Mouse (Mus musculus): ENCODE measurements around the gene Gm34653. TPM values are rescaled to one million over a fixed set of nuclear protein-coding genes. Genes with fewer than 3 reads are reported as not detected.
A peak's percentile ranks its signal among the peaks of the same experiment; 100 is the strongest.
"Not testable (repeated sequence)": the region's sequence is repeated elsewhere in the genome, so short reads cannot be mapped to it uniquely, and the experiment has no call there.

The Gm34653 gene
- not detected in 2 replicates for total RNA-seq (2014; fragmentation: Nextera tagmentation)
- not detected in 2 replicates for total RNA-seq (2017)

DNA sequence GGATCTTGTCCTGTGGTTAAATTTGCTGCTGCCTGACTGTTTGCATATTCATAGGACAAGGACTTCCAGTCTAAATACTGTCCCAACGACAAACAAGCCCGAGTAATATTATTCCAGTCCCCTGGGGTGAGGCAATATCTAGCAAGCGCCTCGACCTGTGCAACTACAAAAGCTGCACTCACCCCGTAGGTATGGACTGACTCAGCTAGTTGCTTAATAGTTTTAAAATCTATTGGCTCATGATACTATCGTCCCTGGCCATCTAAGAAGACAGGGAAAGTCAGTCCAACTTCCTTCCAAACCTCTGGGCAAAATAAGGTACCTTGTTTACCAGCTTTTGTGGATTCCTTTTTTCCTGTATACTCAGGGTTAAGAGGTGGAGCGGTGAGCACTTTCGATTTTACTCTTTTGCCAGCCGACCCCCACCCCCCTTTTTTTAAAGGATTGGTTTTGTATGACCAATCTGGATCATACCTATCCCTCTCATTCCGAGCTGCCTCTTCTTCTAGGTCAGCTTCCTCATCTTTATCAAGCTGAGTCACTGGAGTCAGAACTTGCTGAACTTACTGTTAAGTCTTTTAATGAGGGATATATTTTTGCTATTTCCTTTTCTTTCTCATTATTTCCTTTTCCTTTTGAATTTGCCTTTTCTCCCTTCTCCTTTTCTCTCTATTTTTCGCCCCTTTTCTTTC lies at the start of gene Gm34653:
Gene Gm34653, plus strand, starts transcription at position 242 of the 692 bp plus-strand sequence.
- ATAC-seq (replicated peaks; ENCODE audit: poor library complexity, severe bottlenecking) = not testable (repeated sequence)

- ATAC-seq (replicated peaks; ENCODE audit: poor library complexity, severe bottlenecking) = no peak
Observed at GRCm38 (mm10) chr2:34783064-34784020, 49.5 kb upstream of the Gm34653 start.

DNA sequence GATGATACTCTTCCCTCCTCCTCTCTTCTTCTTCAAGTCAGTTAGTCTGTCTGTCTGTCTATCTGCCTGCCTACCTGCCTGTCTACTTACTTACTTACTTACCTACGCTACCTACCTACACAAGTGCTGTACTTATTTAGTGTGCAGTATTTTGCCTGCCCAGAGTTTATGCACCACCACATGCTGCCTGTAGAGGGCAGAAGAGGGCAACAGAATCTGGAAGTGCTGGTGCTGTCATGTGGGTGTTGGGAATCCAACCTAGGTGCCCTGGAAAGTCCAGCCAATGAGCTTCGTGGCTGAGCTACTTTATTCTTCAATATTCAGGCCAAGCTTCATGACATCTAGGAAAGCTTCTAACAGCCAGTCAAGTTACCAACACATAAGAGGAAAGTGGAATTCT lies 48.7 kb upstream of the Gm34653 start:
- ATAC-seq (replicated peaks; ENCODE audit: poor library complexity, severe bottlenecking) = peak; percentile 67

DNA sequence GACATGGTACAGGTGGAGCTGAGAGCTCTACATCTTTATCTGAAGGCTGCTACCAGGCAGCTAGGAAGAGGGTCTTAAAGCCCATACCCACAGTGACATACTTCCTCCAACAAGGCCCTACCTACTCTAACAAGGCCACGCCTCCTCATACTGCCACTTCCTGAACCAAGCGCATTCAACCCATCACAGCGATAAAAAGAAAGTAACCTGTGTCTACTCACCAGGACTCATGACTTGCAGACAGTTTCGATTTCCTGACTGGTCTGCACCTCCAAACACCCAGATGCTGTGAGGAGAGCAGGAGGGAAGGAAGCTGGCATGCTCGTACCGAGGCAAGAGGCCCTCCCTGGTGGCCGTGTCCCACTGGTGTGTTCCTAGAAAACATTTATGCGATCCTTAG lies 42.5 kb upstream of the Gm34653 start:
- peak; percentile 83 for ATAC-seq (replicated peaks; ENCODE audit: poor library complexity, severe bottlenecking)

- ATAC-seq (replicated peaks; ENCODE audit: poor library complexity, severe bottlenecking) = not testable (repeated sequence)
Observed at GRCm38 (mm10) chr2:34792543-34792942, 40.3 kb upstream of the Gm34653 start.

DNA sequence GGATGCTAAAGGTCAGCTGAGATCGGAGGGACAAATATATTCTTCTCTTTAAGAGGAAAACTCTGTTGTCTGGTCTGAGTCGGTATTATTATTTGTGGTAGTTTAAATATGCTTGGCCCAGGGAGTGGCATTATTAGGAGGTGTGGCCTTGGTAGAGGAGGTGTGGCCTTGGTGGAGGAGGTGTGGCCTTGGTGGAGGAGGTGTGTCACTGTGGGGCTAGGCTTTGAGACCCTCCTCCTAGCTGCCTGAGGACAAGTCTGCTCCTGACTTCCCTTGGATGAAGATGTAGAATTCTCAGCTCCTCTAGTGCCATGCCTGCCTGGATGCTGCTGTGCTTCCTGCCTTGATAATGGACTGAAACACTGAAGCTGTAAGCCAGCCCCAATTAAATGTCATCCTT lies 38.3 kb upstream of the Gm34653 start:
- ATAC-seq (replicated peaks; ENCODE audit: poor library complexity, severe bottlenecking) = no peak

DNA sequence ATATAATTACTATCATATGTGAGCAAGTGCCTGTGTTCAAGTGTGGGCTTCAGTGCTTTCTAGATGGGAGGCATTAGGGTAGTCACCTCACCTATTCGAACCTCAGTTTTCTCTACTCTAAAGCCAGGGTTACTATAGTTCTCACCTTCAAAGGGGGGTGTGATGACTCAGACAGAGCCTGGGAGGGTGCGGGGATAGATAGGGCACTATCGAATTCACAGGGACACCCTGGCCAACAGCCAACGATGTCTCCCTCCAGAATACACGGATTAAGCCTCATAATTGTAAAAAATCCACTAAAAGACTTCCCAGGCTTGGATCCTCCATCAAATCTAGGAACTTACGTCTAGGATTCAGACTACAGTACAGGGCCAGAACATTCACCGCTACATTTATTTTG lies 37.4 kb upstream of the Gm34653 start:
- ATAC-seq (replicated peaks; ENCODE audit: poor library complexity, severe bottlenecking) = no peak

DNA sequence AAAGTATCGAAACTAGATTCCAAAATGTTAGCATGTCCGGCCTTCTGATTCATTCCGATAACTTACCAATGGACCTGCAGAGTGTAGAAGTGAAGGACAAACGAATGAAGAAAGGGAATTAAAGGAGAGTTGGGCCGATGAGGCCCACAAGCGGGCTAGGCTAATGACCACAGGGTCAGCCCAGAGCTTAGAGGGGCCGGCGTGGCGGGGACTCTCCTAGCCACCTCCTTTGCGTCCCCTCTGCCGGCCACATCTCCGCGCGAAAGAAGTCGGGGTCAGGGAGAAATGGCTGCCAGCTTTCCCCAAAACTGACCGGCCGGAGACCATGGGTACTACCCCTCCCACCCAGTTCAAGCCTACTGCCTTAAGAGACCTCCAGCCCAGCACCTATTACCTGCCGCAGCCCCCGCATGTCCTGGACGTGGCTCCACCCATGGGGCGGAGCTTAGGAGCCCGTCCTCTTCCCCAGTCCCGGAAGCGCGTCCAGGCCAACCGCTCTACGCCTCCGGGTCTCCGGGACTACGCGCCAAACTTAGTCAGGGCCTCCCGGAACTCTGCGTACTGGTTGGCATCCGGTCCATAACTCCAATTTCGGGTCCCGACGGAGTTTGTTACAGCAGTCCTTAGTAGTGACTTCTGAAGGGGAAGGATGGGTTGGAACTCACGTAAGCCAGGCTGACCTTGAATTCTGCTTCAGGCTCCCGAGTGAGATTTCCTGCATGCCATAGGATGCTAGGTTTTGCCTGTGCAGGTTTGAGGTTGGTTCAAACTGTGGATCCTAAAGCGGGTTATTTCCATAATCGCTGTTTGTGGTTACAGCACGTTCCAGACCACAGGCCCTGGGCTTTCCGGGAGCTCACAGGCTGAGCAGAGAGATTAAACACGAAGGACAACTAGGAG lies 33.2 kb upstream of the Gm34653 start, which contains the start of gene Rabepk:
Gene Rabepk, minus strand, starts transcription at position 556 of the 900 bp plus-strand sequence.
- peak; percentile 70 for ATAC-seq (replicated peaks; ENCODE audit: poor library complexity, severe bottlenecking)

- no peak for ATAC-seq (replicated peaks; ENCODE audit: poor library complexity, severe bottlenecking)
Observed at GRCm38 (mm10) chr2:34800371-34800770, 32.4 kb upstream of the Gm34653 start.

DNA sequence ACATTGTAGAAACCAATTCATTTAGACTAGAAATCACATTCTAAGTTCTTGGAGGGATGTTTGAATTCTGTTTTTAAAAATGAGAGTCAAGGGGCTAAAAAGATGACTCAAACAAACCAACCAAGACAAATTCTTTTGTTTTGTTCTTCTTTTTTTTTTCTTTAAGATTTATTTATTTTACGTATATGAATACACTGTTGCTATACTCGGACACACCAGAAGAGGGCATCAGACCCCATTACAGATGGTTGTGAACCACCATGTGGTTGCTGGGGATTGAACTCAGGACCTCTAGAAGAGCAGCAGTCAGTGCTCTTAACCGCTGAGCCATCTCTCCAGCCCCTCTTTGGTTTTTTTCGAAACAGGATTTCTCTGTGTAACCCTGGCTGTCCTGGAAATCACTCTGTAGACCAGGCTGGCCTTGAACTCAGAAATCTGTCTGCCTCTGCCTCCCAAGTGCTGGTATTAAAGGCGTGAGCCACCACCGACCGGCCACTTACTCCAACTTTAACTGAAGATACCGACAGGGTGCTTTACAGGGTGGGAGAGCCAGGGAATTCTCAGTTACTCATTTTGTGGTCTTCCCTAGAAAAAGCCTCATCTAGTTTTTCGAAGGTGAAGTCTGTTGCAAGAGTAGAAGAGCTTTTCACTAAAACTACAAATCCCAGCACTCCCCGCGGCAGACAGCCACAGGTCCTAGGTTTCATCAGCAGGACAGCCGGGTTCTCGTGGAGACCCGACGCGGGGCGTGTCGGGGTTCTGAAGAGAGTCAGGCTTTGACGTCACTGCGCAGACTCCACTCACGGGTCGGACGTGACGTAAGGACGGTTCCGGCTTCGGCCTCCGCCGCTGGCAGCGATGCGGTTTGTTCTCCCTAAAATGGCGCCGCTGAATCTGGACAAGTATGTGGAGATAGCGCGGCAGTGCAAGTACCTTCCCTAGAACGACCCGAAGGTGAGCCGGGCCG lies 31.0 kb upstream of the Gm34653 start:
- peak; percentile 82 for ATAC-seq (replicated peaks; ENCODE audit: poor library complexity, severe bottlenecking)

- ATAC-seq (replicated peaks; ENCODE audit: poor library complexity, severe bottlenecking) = peak; percentile 54
Observed at GRCm38 (mm10) chr2:34802565-34803245, 30.1 kb upstream of the Gm34653 start.

DNA sequence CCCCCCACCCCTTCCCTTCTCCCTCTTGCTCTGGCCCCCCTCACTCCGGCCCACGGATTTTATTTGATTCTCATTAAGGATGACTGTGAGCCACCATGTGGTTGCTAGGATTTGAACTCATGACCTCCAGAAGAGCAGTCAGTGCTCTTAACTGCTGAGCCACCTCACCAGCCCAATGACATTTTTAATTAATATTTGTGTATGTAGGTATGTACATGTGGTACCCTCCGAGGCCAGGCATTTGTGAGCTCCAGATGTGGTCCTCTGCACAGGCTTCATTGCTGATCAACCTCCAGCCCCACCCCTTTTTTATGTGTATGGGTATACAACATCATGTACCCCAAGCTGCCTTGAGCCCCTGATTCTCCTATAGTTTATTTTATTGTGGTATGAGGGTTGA lies 29.1 kb upstream of the Gm34653 start:
- ATAC-seq (replicated peaks; ENCODE audit: poor library complexity, severe bottlenecking) = no peak

GRCm38 (mm10) chr2:34804172-34804571 lies 28.6 kb upstream of the Gm34653 start:
- ATAC-seq (replicated peaks; ENCODE audit: poor library complexity, severe bottlenecking) = no peak

DNA sequence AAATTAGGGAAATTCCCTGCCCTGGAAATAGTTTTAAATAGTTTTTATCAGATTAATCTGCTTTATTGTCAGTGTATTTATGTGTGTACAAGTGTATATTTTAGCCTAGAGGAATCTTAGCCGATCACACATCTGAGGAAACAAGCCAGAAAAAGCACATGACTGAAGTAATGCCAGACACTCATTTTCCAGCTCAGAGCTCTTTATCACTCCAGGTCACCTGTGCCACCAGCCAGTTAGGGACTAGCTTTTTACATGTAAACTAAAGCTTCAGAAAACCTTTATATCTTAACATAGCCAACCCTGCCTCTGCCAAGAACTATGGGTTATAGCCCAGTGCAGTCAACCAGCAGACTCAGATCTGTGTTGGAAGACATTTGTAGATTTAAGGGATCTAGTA lies 28.0 kb upstream of the Gm34653 start:
- no peak for ATAC-seq (replicated peaks; ENCODE audit: poor library complexity, severe bottlenecking)

- no peak for ATAC-seq (replicated peaks; ENCODE audit: poor library complexity, severe bottlenecking)
Observed at GRCm38 (mm10) chr2:34805364-34805950, 27.4 kb upstream of the Gm34653 start.

- no peak for ATAC-seq (replicated peaks; ENCODE audit: poor library complexity, severe bottlenecking)
Observed at GRCm38 (mm10) chr2:34808057-34808456, 24.8 kb upstream of the Gm34653 start.

DNA sequence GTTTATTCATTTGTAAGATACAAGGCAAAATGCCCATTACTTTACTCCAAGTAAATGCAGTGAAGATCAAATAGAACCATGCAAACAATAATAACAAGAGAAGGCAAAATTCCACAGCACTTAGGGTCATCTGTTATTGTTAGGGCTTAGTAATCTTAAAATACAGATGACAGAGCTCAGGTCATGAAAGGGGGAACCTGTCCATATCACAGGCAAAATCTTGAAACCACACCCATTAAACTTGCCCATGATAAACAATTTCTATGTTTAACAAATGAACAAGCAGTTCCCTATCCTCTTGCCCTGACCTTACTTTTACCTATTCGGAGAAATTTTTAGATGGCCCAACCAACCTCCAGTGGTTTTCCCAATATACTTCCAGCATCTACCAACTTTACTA lies 23.2 kb upstream of the Gm34653 start:
- no peak for ATAC-seq (replicated peaks; ENCODE audit: poor library complexity, severe bottlenecking)

- no peak for ATAC-seq (replicated peaks; ENCODE audit: poor library complexity, severe bottlenecking)
Observed at GRCm38 (mm10) chr2:34810775-34811174, 22.0 kb upstream of the Gm34653 start.

Data from granulocyte monocyte progenitor cell, adult 5-6 weeks (primary cell).